Mouse (Mus musculus) G1E-ER4 (cell line): ENCODE measurements around the gene Gm44965. TPM values are rescaled to one million over a fixed set of nuclear protein-coding genes. Genes with fewer than 3 reads are reported as not detected.

Experiments used
- GATA1 ChIP-seq: IDR thresholded peaks from one replicate; pipeline ENCODE4 v1.8.0; 2012; ENCODE audit warnings: low read length, inconsistent platforms
- polyA plus RNA-seq: library from polyadenylated mRNA; stranded (reverse); fragments of >175 nt; gene quantifications from 2 replicates; pipeline ENCODE4 v1.2.3, GENCODE M21; 2012

Gene Gm44965
- polyA plus RNA-seq, 1 experiment: not detected

DNA sequence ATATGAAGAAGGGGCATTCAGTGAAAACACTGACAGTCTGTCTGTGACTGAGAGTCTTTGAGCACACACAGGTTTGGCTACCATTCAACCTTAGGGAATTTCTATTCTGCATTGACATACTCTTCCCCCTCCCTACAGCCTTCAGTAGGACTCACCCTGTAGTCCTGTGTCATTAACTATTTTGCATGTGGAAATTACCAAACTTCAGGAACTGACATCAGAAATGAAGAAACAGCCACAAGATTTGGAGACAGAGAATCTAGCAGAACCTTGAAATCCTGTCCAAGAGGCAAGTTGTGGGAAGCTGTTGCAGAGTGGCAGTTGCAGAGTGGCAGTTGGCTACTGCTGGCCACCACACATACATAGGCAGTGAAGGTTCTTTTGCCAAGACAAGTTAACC lies 74.3 kb downstream of the Gm44965 start:
- no peak for TF ChIP-seq GATA1

Other genes with a start within 250 kb of the Gm44965 start
- not detected in 2 replicates for gene Krba1, start 198.4 kb upstream of the Gm44965 start, polyA plus RNA-seq
- not detected in 2 replicates for gene Zfp467, start 148.1 kb upstream of the Gm44965 start, polyA plus RNA-seq
- not detected in 2 replicates for gene Sspo, start 145.7 kb upstream of the Gm44965 start, polyA plus RNA-seq
- not detected in 2 replicates for gene Atp6v0e2, start 56.3 kb upstream of the Gm44965 start, polyA plus RNA-seq
- gene Lrrc61, start 39.1 kb upstream of the Gm44965 start, polyA plus RNA-seq: not detected in 2 replicates
- not detected in 2 replicates for gene Rarres2, start 21.2 kb upstream of the Gm44965 start, polyA plus RNA-seq
- not detected in 2 replicates for gene Gm45021, start 4.3 kb upstream of the Gm44965 start, polyA plus RNA-seq
- gene Repin1, start 58 bp upstream of the Gm44965 start, polyA plus RNA-seq: not detected in 2 replicates
- not detected in 2 replicates for gene Zfp775, start 8.1 kb downstream of the Gm44965 start, polyA plus RNA-seq
- 0.02 TPM in 1 of 2 replicates, not detected in the other for gene AI854703, start 32.8 kb downstream of the Gm44965 start, polyA plus RNA-seq
- not detected in 2 replicates for gene Gimap8, start 53.3 kb downstream of the Gm44965 start, polyA plus RNA-seq
- 0.32 and 0.73 TPM in 2 replicates for gene Gimap9, start 82.2 kb downstream of the Gm44965 start, polyA plus RNA-seq
- not detected in 2 replicates for gene Gimap4, start 90.6 kb downstream of the Gm44965 start, polyA plus RNA-seq
- 0.06 and 0.09 TPM in 2 replicates for gene Gimap6, start 114.3 kb downstream of the Gm44965 start, polyA plus RNA-seq
- gene Gm28053, start 124.7 kb downstream of the Gm44965 start, polyA plus RNA-seq: not detected in 2 replicates
- gene Gimap7, start 124.7 kb downstream of the Gm44965 start, polyA plus RNA-seq: not detected in 2 replicates
- not detected in 2 replicates for gene Gimap1, start 145.1 kb downstream of the Gm44965 start, polyA plus RNA-seq
- gene Gimap5, start 152.3 kb downstream of the Gm44965 start, polyA plus RNA-seq: not detected in 2 replicates
- not detected in 2 replicates for gene Gimap3, start 176.9 kb downstream of the Gm44965 start, polyA plus RNA-seq
- gene Tmem176a, start 247.0 kb downstream of the Gm44965 start, polyA plus RNA-seq: 0.55 TPM in 1 of 2 replicates, not detected in the other
- 0.08 TPM in 1 of 2 replicates, not detected in the other for gene Tmem176b, start 247.6 kb downstream of the Gm44965 start, polyA plus RNA-seq